ENCODE assay signal across 14 mouse cellular contexts in the genomic region with DNA sequence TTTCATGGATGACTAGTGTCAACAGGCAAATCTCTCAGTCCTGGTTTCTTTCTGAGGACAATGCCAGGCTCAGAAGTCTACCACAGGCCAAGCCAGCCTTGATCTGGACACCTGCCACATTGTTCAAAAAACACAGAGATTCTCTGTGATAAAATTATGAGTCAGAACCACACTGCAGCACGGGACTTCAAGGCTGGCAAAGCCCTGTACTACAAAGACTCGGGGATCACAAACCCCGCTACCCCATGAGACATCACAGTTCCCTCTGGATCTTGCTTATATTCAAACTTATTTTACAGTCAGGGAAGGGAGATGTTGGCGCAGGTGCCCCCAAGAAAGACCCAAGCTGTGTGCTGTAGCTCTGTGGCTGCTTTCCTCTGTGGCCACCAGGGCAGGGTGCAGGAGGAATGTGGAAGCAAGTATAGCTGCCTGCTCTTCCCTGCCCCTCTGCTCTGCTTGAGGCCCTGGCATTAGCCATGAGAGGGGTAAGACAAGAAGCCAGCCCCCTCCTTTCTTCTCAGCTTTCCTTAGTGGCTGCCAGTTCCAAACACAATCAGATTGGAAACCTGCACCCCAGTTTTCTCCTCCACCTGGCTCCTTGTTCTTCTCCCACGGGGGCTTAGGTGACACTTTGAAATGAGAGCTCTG. TPM values are rescaled to one million over a fixed set of nuclear protein-coding genes. Genes with fewer than 3 reads are reported as not detected.
A peak's percentile ranks its signal among the peaks of the same experiment; 100 is the strongest.
DNase-seq lines count a peak whose midpoint lies in the region; ATAC-seq and TF ChIP-seq lines count a peak whose summit lies in the region.
"Had no signal": no experiment of that assay in that cellular context is flagged by ENCODE, and none has a peak within 500 bp of the region (broad histone marks: within the 10 kb centered on the region; RNA-seq: fewer than 3 reads in every experiment).

No protein-coding gene starts in this region.

- no peaks in the 10 kb centered on the region for H3K9me3 ChIP-seq in intestine, postnatal 0 days (ENCODE audit: control insufficient read depth)
- H3K9me3 ChIP-seq: heart, embryonic 15.5 days had no signal

- H3K4me2 ChIP-seq in intestine, postnatal 0 days (replicated peaks; ENCODE audit: low read depth): no peak overlapping the region
- H3K4me2 ChIP-seq: heart, embryonic 15.5 days had no signal

- no peak for TF ChIP-seq CTCF in intestine, postnatal 0 days (IDR thresholded peaks at IDR 0.05; ENCODE audit: low read depth)

- H3K4me3 ChIP-seq in intestine, postnatal 0 days (ENCODE audit: low read depth, low read length): no peak overlapping the region
- H3K4me3 ChIP-seq: heart, embryonic 15.5 days had no signal

- H3K4me1 ChIP-seq in intestine, postnatal 0 days (replicated peaks; ENCODE audit: control insufficient read depth, insufficient read depth, low read length): no peaks in the 10 kb centered on the region

- no peak overlapping the region for H3K9ac ChIP-seq in intestine, postnatal 0 days (ENCODE audit: low read depth, low read length)
- H3K9ac ChIP-seq: heart, embryonic 15.5 days had no signal

- no peak overlapping the region for H3K27ac ChIP-seq in intestine, postnatal 0 days (ENCODE audit: low read depth, low read length)
- H3K27ac ChIP-seq: heart, embryonic 15.5 days had no signal

- WGBS in intestine, postnatal 0 days: 76% methylated on average over 5 of the region's 5 CpGs

- H3K36me3 ChIP-seq in intestine, postnatal 0 days (ENCODE audit: control insufficient read depth, insufficient read depth): no peaks in the 10 kb centered on the region

- H3K27me3 ChIP-seq in intestine, postnatal 0 days (replicated peaks; ENCODE audit: control insufficient read depth, insufficient read depth, low read length): no peaks in the 10 kb centered on the region
- H3K27me3 ChIP-seq: heart, embryonic 15.5 days had no signal

- peak; percentile 75 to 90 for DNase-seq in adrenal gland, adult (ENCODE audit: inconsistent age in 2 of 2, low spot score in 1 of 2)
- DNase-seq in adrenal gland, postnatal 4 days (ENCODE audit: low spot score in 2 of 2): no peak
- peak; percentile 67 for DNase-seq in right cerebral cortex, adult 18-20 months
- DNase-seq in right cerebral cortex, postnatal 14 days: no peak
- DNase-seq in cerebellum, adult 11 months: peak; percentile 62
- DNase-seq in layer of hippocampus, adult 9-11 months: peak; percentile 86
- no peak for DNase-seq in thymus, postnatal 10 days (ENCODE audit: low spot score in 2 of 2)
- DNase-seq: gastrocnemius, postnatal 10 days; kidney, postnatal 25 days; liver; lung, postnatal 4 days; right cerebral cortex, postnatal 4 days had no signal

- ATAC-seq in intestine, postnatal 0 days: no peak

RNA-seq across cellular contexts. Expression of a gene that starts 45.9 kb away (rescaled TPM):
- 10 to 100 TPM; 48.1 to 52.9 TPM for total RNA-seq in adrenal gland, postnatal 4 days (2021)
- 21.1 and 21.7 TPM in 2 replicates for polyA plus RNA-seq in intestine, postnatal 0 days (2015; fragmentation: Nextera tagmentation; extraction: Ambion mirVana)

RNA-seq across cellular contexts. Expression of a gene that starts 45.9 kb away (rescaled TPM):
- total RNA-seq in adrenal gland, postnatal 4 days (2021): 10 to 100 TPM; 31.4 to 38.5 TPM
- polyA plus RNA-seq in intestine, postnatal 0 days (2015; fragmentation: Nextera tagmentation; extraction: Ambion mirVana): 10.4 and 13.9 TPM in 2 replicates

RNA-seq across cellular contexts. Expression of a gene that starts 53.8 kb away (rescaled TPM):
- 10 to 100 TPM; 10.4 to 10.6 TPM for total RNA-seq in adrenal gland, postnatal 4 days (2021)
- polyA plus RNA-seq in intestine, postnatal 0 days (2015; fragmentation: Nextera tagmentation; extraction: Ambion mirVana): 4.7 and 5.2 TPM in 2 replicates

Comparison
In these comparisons a context has a peak if more than half of its experiments do, and no peak if none do; other contexts are left out.
1. DNase-seq: peak in adrenal gland, adult (2 of 2), right cerebral cortex, adult 18-20 months (single experiment), cerebellum, adult 11 months (single experiment) and layer of hippocampus, adult 9-11 months (single experiment); none in adrenal gland, postnatal 4 days (0 of 2), right cerebral cortex, postnatal 14 days (single experiment) and thymus, postnatal 10 days (0 of 2).